Mouse (Mus musculus) gastrocnemius, postnatal 25 days (tissue): ENCODE data around the gene Lyve1. TPM values are rescaled to one million over a fixed set of nuclear protein-coding genes. Genes with fewer than 3 reads are reported as not detected.
"Not testable (repeated sequence)": the region's sequence is repeated elsewhere in the genome, so short reads cannot be mapped to it uniquely, and the experiment has no call there.

ENCODE experiments used
- DNase-seq: peaks from one replicate; pipeline ENCODE4 v3.0.0; 2022
- long read RNA-seq, 2 experiments: library from polyadenylated mRNA; stranded (forward); transcript quantifications; one replicate each; pipeline ENCODE4 v2.0.0; 2021
- total RNA-seq, 2 experiments: library from RNA; stranded (reverse); gene quantifications; 1 replicate in 1 of 2; 2 replicates in 1 of 2; pipeline ENCODE4 v1.2.3; 2021

The Lyve1 gene
- 1 to 10 TPM; 5.8 to 9.3 TPM for total RNA-seq
- long read RNA-seq, experiment 1, partial matches to known transcripts: 1 of 1 reads
- long read RNA-seq, experiment 1, other reads (novel, unspliced or antisense): 0 of 1 reads
- long read RNA-seq, experiment 2: 0 reads

- no peak for DNase-seq
Measured at GRCm38 (mm10) chr7:110862751-110863289, at the start of gene Lyve1. Gene Lyve1, minus strand, starts transcription at chr7:110863239.

GRCm38 (mm10) chr7:110908209-110909144 lies 45.4 kb upstream of the Lyve1 start:
- no peak for DNase-seq

GRCm38 (mm10) chr7:110906566-110906965 lies 43.5 kb upstream of the Lyve1 start:
- DNase-seq: no peak

- no peak for DNase-seq
Measured at GRCm38 (mm10) chr7:110903226-110903625, 40.2 kb upstream of the Lyve1 start.

- no peak for DNase-seq
Measured at GRCm38 (mm10) chr7:110897202-110897601, 34.2 kb upstream of the Lyve1 start.

- DNase-seq: no peak
Measured at GRCm38 (mm10) chr7:110896453-110896852, 33.4 kb upstream of the Lyve1 start.

- not testable (repeated sequence) for DNase-seq
Measured at GRCm38 (mm10) chr7:110895772-110896171, 32.7 kb upstream of the Lyve1 start.

- no peak for DNase-seq
Measured at GRCm38 (mm10) chr7:110894673-110895072, 31.6 kb upstream of the Lyve1 start.

- DNase-seq: no peak
Measured at GRCm38 (mm10) chr7:110893943-110894610, 31.0 kb upstream of the Lyve1 start.

- peak; percentile 36 for DNase-seq
Measured at GRCm38 (mm10) chr7:110891501-110891986, 28.5 kb upstream of the Lyve1 start.

GRCm38 (mm10) chr7:110881746-110882333 lies 18.8 kb upstream of the Lyve1 start:
- DNase-seq: no peak

GRCm38 (mm10) chr7:110878028-110878427 lies 15.0 kb upstream of the Lyve1 start:
- DNase-seq: no peak

GRCm38 (mm10) chr7:110876965-110877364 lies 13.9 kb upstream of the Lyve1 start:
- no peak for DNase-seq

GRCm38 (mm10) chr7:110868807-110869206 lies 5.8 kb upstream of the Lyve1 start:
- DNase-seq: no peak

- no peak for DNase-seq
Measured at GRCm38 (mm10) chr7:110867116-110867515, 4.1 kb upstream of the Lyve1 start.

- DNase-seq: no peak
Measured at GRCm38 (mm10) chr7:110866021-110866420, 3.0 kb upstream of the Lyve1 start.

GRCm38 (mm10) chr7:110865570-110865969 lies 2.5 kb upstream of the Lyve1 start:
- DNase-seq: no peak

- no peak for DNase-seq
Measured at GRCm38 (mm10) chr7:110865038-110865437, 2.0 kb upstream of the Lyve1 start.

GRCm38 (mm10) chr7:110860129-110860528 lies 2.9 kb downstream of the Lyve1 start:
- no peak for DNase-seq

- no peak for DNase-seq
Measured at GRCm38 (mm10) chr7:110855604-110856003, 7.4 kb downstream of the Lyve1 start.

- DNase-seq: no peak
Measured at GRCm38 (mm10) chr7:110854927-110855546, 8.0 kb downstream of the Lyve1 start.

GRCm38 (mm10) chr7:110854519-110854918 lies 8.5 kb downstream of the Lyve1 start:
- DNase-seq: no peak
